Mouse (Mus musculus): Measurements from ENCODE around the gene Car15.

DNA sequence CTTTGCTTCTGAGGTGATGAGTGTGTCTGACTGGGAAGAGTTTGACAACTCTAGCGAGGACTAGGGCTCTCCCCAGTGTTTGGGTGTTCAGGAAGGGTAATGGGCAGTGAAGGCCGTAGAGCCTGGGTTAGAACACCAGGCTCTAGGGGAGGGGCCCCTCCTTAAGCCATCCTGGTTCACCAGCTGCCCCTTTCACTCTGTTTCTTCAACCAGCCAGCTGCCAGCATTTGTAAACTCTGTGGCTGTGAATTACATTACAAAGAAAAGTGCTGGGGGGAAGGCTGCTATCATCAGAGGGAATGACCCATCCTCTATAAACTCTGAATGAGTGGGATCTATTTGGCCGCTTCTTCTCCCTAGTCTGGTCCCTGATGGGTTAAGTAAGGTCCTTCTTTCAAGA, 45.4 kb downstream of the Car15 start:
- TF ChIP-seq CTCF (conservative IDR thresholded peaks at IDR 0.05; ENCODE audit: insufficient read depth, insufficient read length, low read depth, low read length) (no peak), POLR2A (IDR thresholded peaks at IDR 0.05; ENCODE audit: low read depth, low read length) (no peak)
